Mouse (Mus musculus) CD4-positive, CD25-positive, alpha-beta regulatory T cell, adult 2 months (primary cell): ENCODE measurements around the gene Eml2.
A peak's percentile ranks its signal among the peaks of the same experiment; 100 is the strongest.
"Not testable (repeated sequence)": the region's sequence is repeated elsewhere in the genome, so short reads cannot be mapped to it uniquely, and the experiment has no call there.

Experiments used
- DNase-seq: peaks from one replicate; pipeline ENCODE4 v3.0.0-alpha.2; 2012; ENCODE audit warnings: low read depth, low spot score

Eml2 gene

DNA sequence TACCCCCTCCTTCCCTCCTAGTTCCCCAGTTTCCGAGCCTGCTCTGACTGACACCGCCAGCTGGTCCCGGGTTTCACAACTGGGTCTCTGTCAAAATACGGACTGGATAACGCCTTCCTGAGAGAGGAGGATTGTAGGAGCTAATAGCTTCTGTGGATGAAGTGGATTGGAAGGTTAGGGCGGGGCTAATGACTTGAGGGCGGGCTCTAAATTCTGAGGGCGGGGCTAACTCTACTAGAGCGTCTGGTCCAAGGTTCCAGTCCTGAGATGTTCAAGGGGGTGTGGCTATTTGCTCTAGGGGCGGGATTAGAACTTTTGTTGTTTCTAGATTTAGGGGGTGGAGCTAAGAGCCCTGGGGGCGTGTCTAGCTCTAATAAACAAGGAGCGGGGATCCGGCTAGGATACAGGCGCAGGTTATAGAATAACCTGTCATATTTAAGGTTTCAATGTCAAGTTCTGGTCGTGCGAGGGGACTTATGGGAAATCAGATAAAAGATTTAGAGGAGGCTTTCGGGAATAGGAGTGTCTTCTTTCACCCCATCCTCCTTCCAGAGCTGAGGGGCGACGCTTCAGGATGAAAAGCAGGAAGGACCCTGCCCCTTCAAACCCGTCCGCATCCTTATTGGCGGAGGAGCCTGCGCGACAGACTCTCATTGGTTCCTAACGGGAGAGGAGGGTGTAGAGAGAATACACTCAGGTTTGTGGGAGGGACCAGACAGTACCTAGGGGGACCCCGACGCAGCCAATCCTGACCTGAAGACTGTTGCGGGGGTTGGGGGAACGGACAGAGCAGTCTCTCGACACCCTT is at the start of gene Eml2:
Eml2 (plus strand) TSS at position 714 of the 808 bp plus-strand sequence.
- DNase-seq = peak; percentile 50

- no peak for DNase-seq
Measured at GRCm38 (mm10) chr7:19127744-19128143, 48.5 kb upstream of the Eml2 start.

DNA sequence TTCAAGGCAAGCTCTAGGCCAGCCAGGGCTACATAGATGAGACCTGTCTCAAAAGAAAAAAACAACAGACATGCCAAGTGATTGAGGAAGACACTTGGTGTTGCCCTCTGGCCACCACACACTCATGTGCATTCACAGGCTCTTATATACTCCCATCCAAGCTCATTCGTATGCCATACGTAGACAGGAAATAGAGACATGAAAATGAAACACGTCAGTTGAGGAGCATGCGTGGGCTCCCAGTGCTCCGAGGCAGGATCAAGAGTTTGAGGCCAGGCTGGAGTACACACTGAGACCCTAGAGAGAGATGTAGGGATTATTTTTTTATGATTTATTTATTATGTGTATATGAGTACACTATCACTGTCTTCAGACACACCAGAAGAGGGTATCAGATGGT is 46.8 kb upstream of the Eml2 start:
- DNase-seq = peak; percentile 60

DNA sequence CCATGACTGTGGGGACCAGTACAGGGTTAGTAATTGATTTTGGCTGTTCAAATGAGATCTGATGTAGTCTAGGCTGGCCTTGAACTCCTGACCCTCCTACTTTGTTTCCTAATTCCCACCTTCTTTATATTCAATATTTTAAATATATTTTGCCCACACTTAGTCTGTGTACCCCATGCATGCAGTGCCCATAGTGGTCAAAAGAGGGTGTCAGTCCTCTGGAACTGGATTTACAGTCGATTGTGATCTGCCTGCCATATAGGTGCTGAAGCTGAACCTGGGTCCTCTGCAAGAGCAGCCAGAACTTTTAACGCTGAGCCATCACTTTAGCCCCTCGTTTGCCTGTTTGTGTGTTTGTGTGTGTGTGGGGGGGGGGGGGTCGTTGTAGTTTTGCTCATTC is 45.6 kb upstream of the Eml2 start:
- DNase-seq = peak; percentile 54

DNA sequence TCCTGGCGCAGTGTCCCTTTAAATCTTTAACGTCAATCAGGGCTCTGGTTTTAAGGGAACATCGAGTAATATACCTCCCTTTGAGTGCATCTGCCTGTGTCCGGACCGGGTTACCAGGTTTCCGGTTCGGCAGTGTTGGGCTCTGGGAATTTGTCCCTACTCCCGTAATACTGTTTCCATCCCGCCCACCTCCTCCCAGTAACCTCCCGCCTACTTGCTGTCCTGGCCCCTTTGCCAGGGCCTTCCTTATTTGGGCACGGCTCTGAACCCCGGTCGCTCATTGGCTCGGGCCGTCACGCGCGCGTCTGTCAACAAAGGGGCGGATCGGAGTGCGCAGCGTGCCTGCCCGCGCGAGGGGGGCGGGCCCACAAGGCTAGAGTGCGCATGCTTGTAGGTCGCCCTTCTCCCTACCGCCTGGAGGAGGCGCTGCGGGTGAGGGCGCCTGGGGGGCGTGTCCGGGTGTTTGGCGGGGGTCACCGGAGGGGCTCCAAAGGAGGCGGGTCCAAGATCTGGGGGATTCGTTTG is 44.8 kb upstream of the Eml2 start:
- peak; percentile 97 for DNase-seq

- no peak for DNase-seq
Measured at GRCm38 (mm10) chr7:19136168-19136567, 40.1 kb upstream of the Eml2 start.

- DNase-seq = no peak
Measured at GRCm38 (mm10) chr7:19136673-19137334, 39.4 kb upstream of the Eml2 start.

DNA sequence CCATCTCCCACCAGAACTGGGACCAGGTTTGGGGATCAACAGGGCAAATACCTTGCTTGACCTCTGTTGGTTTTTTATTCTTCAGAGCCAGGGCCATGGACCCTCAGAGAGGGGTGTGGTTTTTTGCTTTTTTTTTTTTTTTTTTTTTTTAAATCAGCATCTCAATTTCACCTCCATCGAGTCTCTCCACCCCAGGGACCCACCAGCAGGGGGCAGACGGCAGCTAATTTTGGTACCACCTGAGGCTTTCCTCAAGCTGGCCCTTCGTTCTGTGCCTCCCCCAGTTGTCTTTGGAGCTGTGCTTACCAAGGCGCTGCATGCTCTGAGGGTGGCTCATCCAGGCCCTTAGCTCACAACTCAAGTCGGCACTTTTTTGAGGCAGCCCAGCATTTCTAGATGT is 38.8 kb upstream of the Eml2 start:
- peak; percentile 76 for DNase-seq

DNA sequence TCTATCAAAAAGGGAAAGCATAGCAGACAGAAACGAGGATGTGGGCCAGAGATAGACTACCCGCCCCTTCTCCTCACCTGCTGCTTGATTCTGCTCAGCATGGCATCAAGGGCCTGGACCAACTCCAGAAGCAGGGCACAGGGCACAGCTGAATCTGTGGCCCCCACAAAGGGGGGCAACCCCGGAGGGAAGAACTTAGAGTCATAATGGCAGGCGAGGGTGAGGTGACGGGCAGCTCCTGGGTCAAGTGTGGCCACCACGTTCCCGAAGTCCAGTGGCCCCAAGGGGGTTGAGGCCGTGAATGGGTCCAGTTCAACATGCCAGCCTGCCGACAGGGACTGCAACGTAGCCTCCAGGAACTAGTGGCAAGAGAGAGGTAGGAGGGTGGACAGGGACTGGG is 29.4 kb upstream of the Eml2 start:
- no peak for DNase-seq

GRCm38 (mm10) chr7:19147497-19148045 is 28.6 kb upstream of the Eml2 start:
- DNase-seq = no peak

GRCm38 (mm10) chr7:19148180-19148874 is 27.9 kb upstream of the Eml2 start:
- no peak for DNase-seq

- peak; percentile 99 for DNase-seq
Measured at GRCm38 (mm10) chr7:19148875-19149541, 27.2 kb upstream of the Eml2 start, which contains the start of gene Qpctl. TSS of gene Qpctl (minus strand) at chr7:19149291.

DNA sequence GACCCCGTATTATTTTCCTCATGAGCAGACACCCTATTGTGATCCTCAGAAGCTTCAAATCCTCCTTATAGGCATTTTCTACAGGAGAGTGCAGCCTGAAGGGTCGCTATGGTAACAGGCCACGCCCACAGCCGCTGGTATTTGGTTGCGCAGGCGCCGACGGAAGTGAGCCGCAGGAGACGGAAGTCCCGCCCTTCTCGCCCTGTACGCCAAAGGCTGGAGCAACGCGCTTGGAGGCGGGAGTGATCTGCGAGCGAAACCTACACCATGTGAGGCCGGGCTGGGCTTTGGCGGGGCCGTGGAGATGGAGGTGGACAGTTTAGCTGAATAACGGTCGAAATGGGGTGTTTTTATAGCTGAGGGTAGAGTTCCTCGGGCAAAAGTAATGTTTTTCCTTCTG is 26.6 kb upstream of the Eml2 start, which contains the start of gene Snrpd2:
Snrpd2 (plus strand) TSS at position 97 of the 400 bp plus-strand sequence.
- peak; percentile 99 for DNase-seq

DNA sequence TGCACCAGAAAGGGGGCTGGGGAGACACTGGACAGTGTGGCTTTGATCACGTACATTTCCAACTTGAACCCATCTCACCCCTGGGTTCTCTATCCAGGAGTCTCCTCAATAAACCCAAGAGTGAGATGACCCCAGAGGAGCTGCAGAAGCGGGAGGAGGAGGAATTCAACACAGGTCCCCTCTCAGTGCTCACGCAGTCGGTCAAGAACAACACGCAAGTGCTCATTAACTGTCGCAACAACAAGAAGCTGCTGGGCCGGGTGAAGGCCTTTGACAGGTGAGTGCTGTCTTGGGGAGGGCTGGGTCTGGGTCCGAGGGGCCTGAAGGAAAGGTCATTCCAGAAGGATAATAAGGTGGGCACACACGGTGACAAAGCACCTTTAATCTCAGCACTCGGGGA is 25.1 kb upstream of the Eml2 start:
- not testable (repeated sequence) for DNase-seq

GRCm38 (mm10) chr7:19154796-19155195 is 21.4 kb upstream of the Eml2 start:
- no peak for DNase-seq

- peak; percentile 30 for DNase-seq
Measured at GRCm38 (mm10) chr7:19155825-19156475, 20.3 kb upstream of the Eml2 start.

- peak; percentile 95 for DNase-seq
Measured at GRCm38 (mm10) chr7:19157160-19157800, 18.9 kb upstream of the Eml2 start.

- no peak for DNase-seq
Measured at GRCm38 (mm10) chr7:19158601-19159000, 17.6 kb upstream of the Eml2 start.

GRCm38 (mm10) chr7:19159411-19159810 is 16.8 kb upstream of the Eml2 start:
- no peak for DNase-seq

GRCm38 (mm10) chr7:19160115-19160514 is 16.1 kb upstream of the Eml2 start:
- peak; percentile 51 for DNase-seq
